Mouse (Mus musculus) common myeloid progenitor, adult 5-6 weeks (primary cell): ENCODE measurements at regions not wholly inside any gene's neighbourhood (a gene's known extent, or its start where the extent isn't known, plus 50 kb on each side); places are given as distances from the start of the nearest gene placed in this dataset.
A peak's percentile ranks its signal among the peaks of the same experiment; 100 is the strongest.

ENCODE experiments used
- ATAC-seq: replicated peaks from 2 replicates; pipeline ENCODE4 v1.8.0; 2016; ENCODE audit warnings: low read depth, mild to moderate bottlenecking, moderate TSS enrichment, inconsistent platforms; ENCODE audit not compliant: poor library complexity, severe bottlenecking

- ATAC-seq, result no peak
Measured at GRCm38 (mm10) chr6:31058299-31058698, 99.4 kb upstream of the Klf14 start.

GRCm38 (mm10) chr6:31058961-31059360 is 100.1 kb upstream of the Klf14 start:
- no peak for ATAC-seq

- ATAC-seq, result no peak
Measured at GRCm38 (mm10) chr6:31061813-31062212, 102.9 kb upstream of the Klf14 start.

- ATAC-seq, result peak; percentile 66
Measured at GRCm38 (mm10) chr6:31065419-31065818, 106.5 kb upstream of the Klf14 start.

- no peak for ATAC-seq
Measured at GRCm38 (mm10) chr6:31066861-31067260, 108.0 kb upstream of the Klf14 start.

- ATAC-seq, result no peak
Measured at GRCm38 (mm10) chr6:31067453-31067852, 108.6 kb upstream of the Klf14 start.

- no peak for ATAC-seq
Measured at GRCm38 (mm10) chr6:31069243-31069642, 110.4 kb upstream of the Klf14 start.

GRCm38 (mm10) chr6:31070537-31070936 is 111.7 kb upstream of the Klf14 start:
- no peak for ATAC-seq

- ATAC-seq, result no peak
Measured at GRCm38 (mm10) chr6:31070966-31071365, 112.1 kb upstream of the Klf14 start.

GRCm38 (mm10) chr6:31072072-31072471 is 113.2 kb upstream of the Klf14 start:
- ATAC-seq, result peak; percentile 53

- ATAC-seq, result no peak
Measured at GRCm38 (mm10) chr6:31072559-31072958, 113.7 kb upstream of the Klf14 start.

- ATAC-seq, result no peak
Measured at GRCm38 (mm10) chr6:31073338-31073737, 114.5 kb upstream of the Klf14 start.

- no peak for ATAC-seq
Measured at GRCm38 (mm10) chr6:31074394-31074793, 115.5 kb upstream of the Klf14 start.

- ATAC-seq, result no peak
Measured at GRCm38 (mm10) chr6:31075209-31075571, 116.3 kb upstream of the Klf14 start.

- 0 out of 2 replicates have a peak, but pooled peaks have one; percentile 17 for ATAC-seq
Measured at GRCm38 (mm10) chr6:31075572-31076477, 116.9 kb upstream of the Klf14 start.

GRCm38 (mm10) chr6:31076478-31076834 is 117.6 kb upstream of the Klf14 start:
- ATAC-seq, result no peak

GRCm38 (mm10) chr6:31077216-31077615 is 118.3 kb upstream of the Klf14 start:
- ATAC-seq, result peak; percentile 27

GRCm38 (mm10) chr6:31077779-31078178 is 118.9 kb upstream of the Klf14 start:
- ATAC-seq, result no peak

- no peak for ATAC-seq
Measured at GRCm38 (mm10) chr6:31078413-31078812, 119.5 kb upstream of the Klf14 start.

- ATAC-seq, result peak; percentile 48
Measured at GRCm38 (mm10) chr6:31079586-31080259, 120.8 kb upstream of the Klf14 start.

- ATAC-seq, result no peak
Measured at GRCm38 (mm10) chr6:31080279-31080678, 121.4 kb upstream of the Klf14 start.
